Mouse (Mus musculus) small intestine, adult 10 weeks (tissue): ENCODE data around the gene Gm21693. TPM values are rescaled to one million over a fixed set of nuclear protein-coding genes. Genes with fewer than 3 reads are reported as not detected.

ENCODE experiments used
- polyA plus RNA-seq: library from polyadenylated mRNA; stranded (reverse); fragments of 350-450 nt; fragmentation: Illumina TruSeq; extraction: RNeasy Lipid Tissue Mini Kit (QIAGEN cat#74804); gene quantifications from one replicate; pipeline ENCODE4 v1.2.3, GENCODE M21; 2014; ENCODE audit warnings: low replicate concordance

Gene Gm21693
- not detected for polyA plus RNA-seq

DNA sequence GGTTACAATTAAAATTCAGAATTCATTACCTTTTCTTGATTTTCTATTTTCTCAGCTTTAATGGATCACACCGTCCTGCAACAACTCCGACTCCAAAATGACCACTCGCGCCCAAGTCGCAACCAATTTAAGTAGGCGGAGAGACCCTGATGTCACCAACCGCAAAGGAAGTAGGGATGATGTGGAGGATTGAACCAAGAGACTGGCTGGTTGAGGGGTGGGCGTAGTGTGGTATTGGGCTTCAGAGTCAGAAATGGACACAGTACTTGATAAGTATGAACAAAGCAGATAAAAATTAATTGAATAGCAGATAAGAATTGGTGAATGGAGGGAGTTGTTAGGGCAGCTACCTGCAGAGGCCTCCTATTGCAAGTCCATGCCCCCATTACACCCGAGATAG lies at the start of gene Gm21693:
Gm21693 (minus strand) TSS at position 101 of the 400 bp plus-strand sequence.

DNA sequence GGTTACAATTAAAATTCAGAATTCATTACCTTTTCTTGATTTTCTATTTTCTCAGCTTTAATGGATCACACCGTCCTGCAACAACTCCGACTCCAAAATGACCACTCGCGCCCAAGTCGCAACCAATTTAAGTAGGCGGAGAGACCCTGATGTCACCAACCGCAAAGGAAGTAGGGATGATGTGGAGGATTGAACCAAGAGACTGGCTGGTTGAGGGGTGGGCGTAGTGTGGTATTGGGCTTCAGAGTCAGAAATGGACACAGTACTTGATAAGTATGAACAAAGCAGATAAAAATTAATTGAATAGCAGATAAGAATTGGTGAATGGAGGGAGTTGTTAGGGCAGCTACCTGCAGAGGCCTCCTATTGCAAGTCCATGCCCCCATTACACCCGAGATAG lies 38.8 kb downstream of the Gm21693 start, which contains the start of gene Gm21677:
Gm21677 (minus strand) TSS at position 101 of the 400 bp plus-strand sequence.

Other genes starting within 250 kb of the Gm21693 start
- gene Gm21677, start 38.9 kb downstream of the Gm21693 start, polyA plus RNA-seq: not detected
- gene Gm21704, start 64.8 kb upstream of the Gm21693 start, polyA plus RNA-seq: not detected
- gene Gm21708, start 64.8 kb upstream of the Gm21693 start, polyA plus RNA-seq: not detected